Mouse (Mus musculus) liver, postnatal 0 days (tissue): ENCODE measurements around the gene Hs3st2. TPM values are rescaled to one million over a fixed set of nuclear protein-coding genes. Genes with fewer than 3 reads are reported as not detected.
"Not testable (repeated sequence)": the region's sequence is repeated elsewhere in the genome, so short reads cannot be mapped to it uniquely, and the experiment has no call there.

Experiments
- ATAC-seq: fragments of 200-750 bp; cut with Nextera tagmentation; 2 replicates; pipeline ENCODE4 v1.8.0; 2017; ENCODE audit warnings: mild to moderate bottlenecking, moderate library complexity
- DNase-seq: peaks from one replicate; pipeline ENCODE4 v3.0.0-alpha.2; 2016
- H3K27ac ChIP-seq: fragments of 300-500 bp; sonication (generic); 2 replicates; pipeline ENCODE4 v1.5.1; 2014; ENCODE audit warnings: antibody characterized with exemption, moderate library complexity, mild to moderate bottlenecking, low read depth
- H3K27me3 ChIP-seq: fragments of 300-500 bp; sonication (generic); 2 replicates; pipeline ENCODE4 v1.6.1; 2014; ENCODE audit warnings: low read length, control low read depth, mixed read lengths; ENCODE audit not compliant: insufficient read depth
- H3K36me3 ChIP-seq: fragments of 300-500 bp; sonication (generic); replicated peaks from 2 replicates; pipeline ENCODE4 v1.6.1; 2014; ENCODE audit warnings: mild to moderate bottlenecking, control low read depth, low read length, moderate library complexity, mixed read lengths; ENCODE audit not compliant: insufficient read depth
- H3K4me1 ChIP-seq: fragments of 300-500 bp; sonication (generic); 2 replicates; pipeline ENCODE4 v1.6.1; 2014; ENCODE audit warnings: antibody characterized with exemption, mild to moderate bottlenecking, control low read depth; ENCODE audit not compliant: insufficient read depth
- H3K4me2 ChIP-seq: fragments of 300-500 bp; sonication (generic); 2 replicates; pipeline ENCODE4 v1.6.1; 2014; ENCODE audit warnings: low read depth, mild to moderate bottlenecking, low read length, moderate library complexity, mixed read lengths
- H3K4me3 ChIP-seq: fragments of 300-500 bp; sonication (generic); 2 replicates; pipeline ENCODE4 v1.5.1; 2014; ENCODE audit warnings: low read depth, low read length
- H3K9ac ChIP-seq: fragments of 300-500 bp; sonication (generic); replicated peaks from 2 replicates; pipeline ENCODE4 v1.6.1; 2014; ENCODE audit warnings: mild to moderate bottlenecking, moderate library complexity
- H3K9me3 ChIP-seq: fragments of 300-500 bp; sonication (generic); 2 replicates; pipeline ENCODE4 v1.6.1; 2016; ENCODE audit warnings: mild to moderate bottlenecking, control low read depth, low read length, mixed read lengths
- CTCF ChIP-seq: sonication (generic); IDR thresholded peaks from 2 replicates; pipeline ENCODE4 v1.5.1; 2016; ENCODE audit warnings: antibody characterized with exemption, low read depth
- EP300 ChIP-seq: IDR thresholded peaks from 2 replicates; pipeline ENCODE4 v1.6.1; 2016; ENCODE audit warnings: antibody characterized with exemption, low read depth, mild to moderate bottlenecking
- WGBS: fragments of 180-500 bp; shearing (Covaris S2); extraction: QIAGEN DNeasy Blood & Tissue Kit; methylation state at CpG from one replicate; pipeline ENCODE4 v1.1.7; 2014; ENCODE audit not compliant: insufficient replicate concordance; 5-methylcytosine and 5-hydroxymethylcytosine counted together
- polyA plus RNA-seq: library from polyadenylated mRNA; unstranded; fragments of >200 nt; fragmentation: Nextera tagmentation; extraction: Ambion mirVana; gene quantifications from 2 replicates; pipeline ENCODE4 v1.2.1, GENCODE M21; 2015

Gene Hs3st2
- polyA plus RNA-seq: not detected in 2 replicates

GRCm38 (mm10) chr7:121391225-121391983 is at the start of gene Hs3st2:
Gene Hs3st2 (plus strand): TSS chr7:121391859.
- no peak within 1 kb of the TSS for H3K9ac ChIP-seq
- peaks cover 28% of the 10 kb centered on the region for H3K27me3 ChIP-seq
- H3K36me3 ChIP-seq: no peaks in the 10 kb centered on the region
- no peaks in the 10 kb centered on the region for H3K9me3 ChIP-seq
- no peak within 1 kb of the TSS for H3K27ac ChIP-seq
- ATAC-seq: no peak
- H3K4me2 ChIP-seq: no peak within 1 kb of the TSS
- no peak within 1 kb of the TSS for H3K4me3 ChIP-seq
- 3% methylated on average over 22 of the region's 22 CpGs for WGBS
- TF ChIP-seq EP300: no peak
- peak; percentile 65 for TF ChIP-seq CTCF
- peak; percentile 61 for DNase-seq
- H3K4me1 ChIP-seq: no peaks in the 10 kb centered on the region

DNA sequence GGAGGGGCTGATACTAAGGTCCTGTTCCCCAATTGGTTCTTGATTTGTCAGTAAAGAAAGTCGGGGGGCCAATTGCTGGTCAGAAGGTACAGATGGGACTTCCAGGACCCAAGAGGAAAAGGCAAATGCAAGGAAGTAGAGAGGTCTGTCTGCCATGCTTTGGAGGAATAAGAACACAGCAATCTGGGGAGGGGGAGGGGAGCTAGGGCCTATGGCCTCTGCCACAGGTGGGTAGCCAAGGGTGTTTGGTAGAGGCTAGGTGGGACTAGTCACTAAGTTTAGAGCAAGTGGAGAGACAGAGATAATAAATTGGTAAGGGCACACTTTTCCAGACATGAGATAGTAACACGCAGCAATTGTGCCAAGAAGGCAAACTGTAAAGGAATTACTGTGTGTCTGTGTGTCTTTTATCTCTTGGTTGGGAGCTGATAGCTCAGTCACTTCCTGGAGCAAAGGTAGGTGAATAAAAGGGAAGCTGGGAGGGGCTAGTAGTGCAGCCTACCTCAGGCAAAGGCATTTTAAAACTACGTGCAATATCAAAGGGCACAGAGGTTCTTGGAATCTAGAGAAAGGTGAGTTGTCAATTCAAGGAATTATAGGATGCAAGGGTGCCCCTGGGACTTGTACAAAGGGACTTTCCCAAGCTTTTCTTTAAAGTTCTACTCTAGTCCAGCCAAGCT is 43.2 kb upstream of the Hs3st2 start:
- H3K36me3 ChIP-seq: no peaks in the 10 kb centered on the region
- H3K4me3 ChIP-seq: no peak overlapping the region
- H3K9ac ChIP-seq: no peak overlapping the region
- H3K9me3 ChIP-seq: no peaks in the 10 kb centered on the region
- H3K27me3 ChIP-seq: no peaks in the 10 kb centered on the region
- TF ChIP-seq EP300 (no peak), CTCF (no peak)
- H3K27ac ChIP-seq: no peak overlapping the region
- no peak overlapping the region for H3K4me2 ChIP-seq
- WGBS: 64% methylated on average over 3 of the region's 3 CpGs
- no peaks in the 10 kb centered on the region for H3K4me1 ChIP-seq
- ATAC-seq (no peak), DNase-seq (no peak)

DNA sequence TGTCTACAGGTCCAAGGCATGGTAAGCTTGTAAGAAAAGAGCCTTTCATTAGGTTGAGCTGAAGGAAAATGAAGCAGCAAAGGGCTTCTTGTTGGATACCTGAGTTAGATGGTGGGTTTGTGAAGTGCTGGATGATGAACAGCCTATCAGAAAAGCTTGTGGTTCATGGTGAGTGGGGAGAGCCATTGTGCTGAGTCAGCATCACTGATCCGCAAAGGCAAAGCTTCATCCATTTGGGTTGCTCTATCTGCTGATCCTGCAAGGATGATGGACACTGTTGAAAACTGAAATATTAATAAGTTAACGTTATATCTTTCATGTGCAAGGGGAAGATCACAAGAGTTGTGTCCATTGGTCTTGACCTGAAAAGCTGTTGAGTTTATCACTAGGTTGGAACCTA is 40.0 kb upstream of the Hs3st2 start:
- DNase-seq: no peak
- no peaks in the 10 kb centered on the region for H3K27me3 ChIP-seq
- WGBS: 74% methylated on average over 2 of the region's 2 CpGs
- TF ChIP-seq EP300 (no peak), CTCF (no peak)
- H3K4me2 ChIP-seq: no peak overlapping the region
- no peaks in the 10 kb centered on the region for H3K36me3 ChIP-seq
- no peak for ATAC-seq
- H3K4me3 ChIP-seq: no peak overlapping the region
- H3K9me3 ChIP-seq: no peaks in the 10 kb centered on the region
- no peak overlapping the region for H3K9ac ChIP-seq
- H3K4me1 ChIP-seq: no peaks in the 10 kb centered on the region
- H3K27ac ChIP-seq: no peak overlapping the region

DNA sequence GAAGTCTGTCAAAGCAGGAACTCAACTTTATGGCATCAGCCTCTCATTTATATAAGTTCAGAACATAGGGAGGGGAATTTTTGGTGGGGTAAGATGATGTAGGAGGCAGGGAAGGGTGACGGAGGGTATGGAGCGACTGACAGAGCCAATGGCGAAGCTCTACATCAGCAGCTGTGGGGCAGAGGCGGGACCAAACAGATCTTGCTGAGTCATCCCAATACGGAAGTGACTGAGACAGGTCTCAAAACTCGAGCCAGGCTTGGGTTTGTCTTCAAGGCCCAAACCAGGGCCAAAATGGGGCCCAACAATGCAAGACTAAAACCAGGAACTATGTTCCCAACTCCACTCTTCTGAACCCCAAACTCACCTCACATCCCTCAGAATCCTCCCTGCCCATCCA is 30.2 kb upstream of the Hs3st2 start:
- H3K9me3 ChIP-seq, DNase-seq, H3K4me2 ChIP-seq, ATAC-seq, H3K4me1 ChIP-seq, H3K27ac ChIP-seq, H3K9ac ChIP-seq, H3K36me3 ChIP-seq, H3K27me3 ChIP-seq, H3K4me3 ChIP-seq: not testable (repeated sequence)
- WGBS: 74% methylated on average over 6 of the region's 6 CpGs

DNA sequence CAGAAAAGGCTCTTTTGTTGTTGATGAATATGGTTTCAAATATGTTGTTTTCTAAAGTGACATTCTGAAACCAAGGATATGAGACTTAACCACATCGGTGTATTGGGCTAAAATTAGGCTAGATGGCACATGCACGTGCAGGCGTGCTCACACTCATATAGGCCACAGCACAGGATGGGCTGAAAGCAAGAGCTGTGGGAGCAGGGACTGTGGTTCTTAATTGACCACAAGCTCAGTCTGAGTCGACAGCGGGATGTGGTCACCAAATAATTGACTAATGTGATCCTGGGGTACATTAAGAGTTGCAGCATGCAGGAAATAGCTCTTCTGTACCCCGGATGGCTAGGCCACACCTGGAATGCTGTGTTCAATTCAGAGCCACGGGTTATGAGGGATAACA is 26.1 kb upstream of the Hs3st2 start:
- Histone ChIP-seq H3K9me3 (no peaks in the 10 kb centered on the region), H3K9ac (no peak overlapping the region), H3K27me3 (no peaks in the 10 kb centered on the region), H3K4me1 (no peaks in the 10 kb centered on the region), H3K4me3 (no peak overlapping the region), H3K27ac (no peak overlapping the region), H3K36me3 (no peaks in the 10 kb centered on the region), H3K4me2 (no peak overlapping the region)
- TF ChIP-seq EP300 (no peak), CTCF (no peak)
- DNase-seq (no peak), ATAC-seq (no peak)
- WGBS: 73% methylated on average over 7 of the region's 7 CpGs

- Histone ChIP-seq H3K4me3 (no peak overlapping the region), H3K27me3 (no peaks in the 10 kb centered on the region), H3K36me3 (no peaks in the 10 kb centered on the region), H3K9ac (no peak overlapping the region), H3K4me2 (no peak overlapping the region), H3K4me1 (no peaks in the 10 kb centered on the region), H3K9me3 (no peaks in the 10 kb centered on the region), H3K27ac (no peak overlapping the region)
- ATAC-seq: no peak
- TF ChIP-seq CTCF: no peak
- TF ChIP-seq EP300: no peak
- WGBS: 79% methylated on average over 6 of the region's 6 CpGs
- DNase-seq: no peak
These were observed 24.5 kb upstream of the Hs3st2 start for GRCm38 (mm10) chr7:121367185-121367584.
